Mouse (Mus musculus) embryonic fibroblast, embryonic 13.5 days (primary cell): ENCODE measurements at regions not wholly inside any gene's neighbourhood (a gene's known extent, or its start where the extent isn't known, plus 50 kb on each side); places are given as distances from the start of the nearest gene placed in this dataset.
A peak's percentile ranks its signal among the peaks of the same experiment; 100 is the strongest.

ENCODE experiments used
- H3K27ac ChIP-seq: 2 replicates; pipeline ENCODE4 v1.5.1; 2012; ENCODE audit warnings: low read length, control low read depth, inconsistent platforms; ENCODE audit not compliant: insufficient read depth
- H3K4me1 ChIP-seq: 2 replicates; pipeline ENCODE4 v1.6.1; 2011; ENCODE audit warnings: low read length; ENCODE audit not compliant: control insufficient read depth, insufficient read depth
- H3K4me3 ChIP-seq: 2 replicates; pipeline ENCODE4 v1.5.1; 2011; ENCODE audit warnings: mild to moderate bottlenecking, control low read depth, low read length; ENCODE audit not compliant: insufficient read depth
- CTCF ChIP-seq: IDR thresholded peaks from 2 replicates; pipeline ENCODE4 v1.5.1; 2011; ENCODE audit warnings: mild to moderate bottlenecking, control low read depth, low read length, moderate library complexity, borderline replicate concordance; ENCODE audit not compliant: insufficient read depth
- POLR2A ChIP-seq: IDR thresholded peaks from 2 replicates; pipeline ENCODE4 v1.6.1; 2011; ENCODE audit warnings: low read depth, mild to moderate bottlenecking, control low read depth, low read length, moderate library complexity

DNA sequence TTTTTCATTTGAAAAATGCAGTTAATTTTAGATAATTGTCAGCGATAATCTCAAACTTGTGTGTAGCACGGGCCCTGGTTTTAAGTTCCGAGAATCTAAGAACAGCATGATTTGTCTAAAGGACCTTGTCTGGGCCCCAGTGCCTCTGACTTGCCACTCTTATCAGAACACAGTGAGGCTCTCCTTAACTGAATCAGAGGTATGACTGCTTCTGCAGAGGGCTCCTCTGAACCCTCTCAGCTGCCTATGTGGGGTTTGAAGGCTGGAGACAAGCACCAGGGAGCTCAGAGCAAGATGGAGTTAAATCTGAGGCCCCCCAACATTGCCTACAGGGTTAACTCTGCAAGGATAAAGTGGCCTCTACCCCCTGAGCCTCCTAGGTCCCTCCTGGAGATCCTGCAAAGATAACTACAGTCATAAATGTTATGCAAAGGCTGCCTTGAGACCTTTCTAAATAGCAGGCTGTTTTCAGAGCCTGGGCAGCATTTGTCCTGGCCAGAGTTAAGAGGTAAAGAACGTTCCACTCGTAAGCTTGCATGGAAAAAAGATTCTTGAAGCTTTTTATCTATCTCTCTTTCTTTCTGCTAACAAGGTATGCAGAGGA, 118.4 kb upstream of the Maf start:
- Histone ChIP-seq H3K4me1 (peaks cover 3% of the 10 kb centered on the region), H3K4me3 (no peak overlapping the region), H3K27ac (0 out of 2 replicates have a peak overlapping the region, but pooled peaks have one; percentile 14)
- TF ChIP-seq POLR2A (no peak), CTCF (no peak)

- Histone ChIP-seq H3K27ac (no peak overlapping the region), H3K4me1 (peaks cover 3% of the 10 kb centered on the region), H3K4me3 (no peak overlapping the region)
- no peak for TF ChIP-seq CTCF
- TF ChIP-seq POLR2A = no peak
These were observed 116.8 kb upstream of the Maf start for GRCm38 (mm10) chr8:115824478-115824785.

DNA sequence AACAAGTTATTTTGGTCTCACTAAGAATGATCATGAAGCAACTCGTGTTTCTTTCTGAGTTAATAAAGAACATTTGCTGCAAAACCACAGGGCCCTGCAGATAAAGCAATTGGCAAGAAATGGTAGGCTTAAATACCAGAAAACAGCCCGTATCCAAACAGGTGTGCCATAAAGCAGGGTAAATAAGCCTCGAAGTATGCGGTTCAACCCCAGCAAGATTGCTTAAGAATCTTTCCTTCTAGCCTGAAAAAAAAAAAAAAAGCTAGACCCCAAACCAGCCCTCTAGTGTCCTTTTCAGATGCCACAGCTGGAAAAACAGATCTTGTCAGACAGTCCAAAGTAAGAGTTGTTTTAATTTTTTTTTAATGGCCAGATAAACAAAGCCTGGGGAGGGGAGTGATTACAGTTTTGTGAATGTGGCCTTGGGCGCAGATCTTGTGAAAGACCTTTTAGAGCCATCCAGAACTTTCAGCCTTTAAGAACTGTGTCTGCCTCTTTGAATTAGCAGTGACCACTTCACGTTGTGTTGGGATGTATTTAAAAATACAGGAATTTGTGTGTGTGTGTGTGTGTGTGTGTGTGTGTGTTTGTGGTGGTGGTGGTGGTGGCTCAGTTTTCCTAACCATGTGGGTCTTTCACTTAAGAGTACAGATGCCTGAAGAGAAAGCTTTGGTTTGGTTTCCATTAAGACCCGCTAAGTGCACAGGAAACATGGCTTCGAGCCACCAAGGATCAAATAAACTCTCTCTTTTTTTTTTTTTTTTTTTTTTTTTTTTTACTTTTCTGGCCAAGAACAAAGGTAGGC, 116.3 kb upstream of the Maf start:
- TF ChIP-seq CTCF = no peak
- TF ChIP-seq POLR2A = no peak
- no peak overlapping the region for H3K4me3 ChIP-seq
- H3K4me1 ChIP-seq = peaks cover 3% of the 10 kb centered on the region
- no peak overlapping the region for H3K27ac ChIP-seq

- Histone ChIP-seq H3K4me1 (no peaks in the 10 kb centered on the region), H3K4me3 (no peak overlapping the region), H3K27ac (no peak overlapping the region)
- no peak for TF ChIP-seq POLR2A
- no peak for TF ChIP-seq CTCF
These were observed 105.8 kb upstream of the Maf start for GRCm38 (mm10) chr8:115813426-115813825.

DNA sequence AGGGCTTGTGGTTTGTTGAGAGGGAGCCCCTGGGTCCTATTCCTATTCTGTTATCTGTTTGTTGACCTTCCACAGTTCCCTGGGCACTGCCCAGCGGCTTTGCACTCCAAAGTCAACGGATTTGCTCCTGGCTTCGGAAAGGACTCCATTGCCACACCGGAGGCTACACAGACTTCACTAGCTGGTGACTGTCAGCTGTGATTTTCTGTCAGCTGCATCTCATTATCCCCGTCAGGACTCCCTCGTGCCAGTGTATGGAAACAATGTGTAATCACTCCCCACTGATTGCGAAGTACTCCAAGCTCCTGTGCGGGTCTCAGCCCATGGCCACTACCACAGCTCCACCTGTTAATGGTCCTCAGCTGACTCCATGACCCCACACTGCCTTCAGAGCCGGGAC, 99.0 kb upstream of the Maf start:
- TF ChIP-seq POLR2A (no peak), CTCF (no peak)
- Histone ChIP-seq H3K4me3 (no peak overlapping the region), H3K27ac (no peak overlapping the region), H3K4me1 (no peaks in the 10 kb centered on the region)

DNA sequence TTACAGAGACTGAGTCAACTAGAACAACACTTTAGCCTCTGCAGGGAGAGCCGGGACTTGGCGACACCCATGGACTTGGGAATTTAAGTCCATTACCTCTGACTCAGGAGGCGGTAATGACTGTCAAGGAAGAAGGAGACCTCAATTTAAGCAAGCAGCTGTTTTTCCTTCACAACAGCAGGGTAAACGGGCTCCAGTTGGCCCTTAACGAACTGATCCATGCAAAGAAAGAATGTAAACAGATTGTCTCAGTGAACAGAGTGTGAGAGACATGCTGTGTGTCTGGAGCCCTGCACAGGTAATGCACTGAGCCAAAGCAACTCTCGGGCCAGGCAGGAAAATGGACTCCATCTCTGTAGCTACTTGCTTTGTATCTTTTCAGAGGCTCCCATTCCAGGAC, 98.5 kb upstream of the Maf start:
- Histone ChIP-seq H3K27ac (no peak overlapping the region), H3K4me3 (no peak overlapping the region), H3K4me1 (no peaks in the 10 kb centered on the region)
- TF ChIP-seq CTCF (no peak), POLR2A (no peak)

- H3K4me3 ChIP-seq = no peak overlapping the region
- H3K4me1 ChIP-seq = no peaks in the 10 kb centered on the region
- no peak overlapping the region for H3K27ac ChIP-seq
- no peak for TF ChIP-seq CTCF
- TF ChIP-seq POLR2A = no peak
These were observed 86.0 kb upstream of the Maf start for GRCm38 (mm10) chr8:115793587-115793986.

- TF ChIP-seq CTCF = no peak
- no peak for TF ChIP-seq POLR2A
- Histone ChIP-seq H3K27ac (no peak overlapping the region), H3K4me1 (0 out of 2 replicates have a peak, but pooled peaks cover 2% of the 10 kb centered on the region), H3K4me3 (no peak overlapping the region)
These were observed 80.8 kb upstream of the Maf start for GRCm38 (mm10) chr8:115788421-115788820.

- Histone ChIP-seq H3K4me3 (no peak overlapping the region), H3K4me1 (peaks cover 6% of the 10 kb centered on the region), H3K27ac (no peak overlapping the region)
- no peak for TF ChIP-seq POLR2A
These were observed 78.6 kb upstream of the Maf start for GRCm38 (mm10) chr8:115786185-115786584.

DNA sequence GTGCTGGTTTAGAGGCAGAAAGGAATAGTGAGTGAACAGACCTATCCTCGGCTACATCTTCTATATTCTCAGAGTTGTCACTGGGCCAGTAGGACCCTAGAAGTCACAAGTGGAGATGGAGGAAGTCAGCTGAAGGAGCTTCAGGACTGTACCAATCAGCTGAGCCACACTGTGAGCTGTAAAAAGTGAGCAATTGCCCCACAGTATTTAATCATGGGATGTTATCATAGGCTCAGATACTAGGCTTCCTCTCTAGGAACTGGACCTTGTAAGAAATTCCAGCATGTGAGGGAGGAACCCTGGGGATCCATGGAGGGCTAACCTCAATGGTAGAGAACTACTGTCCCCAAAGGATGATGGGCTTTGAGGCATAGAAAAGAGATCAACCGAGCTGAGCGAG, 78.2 kb upstream of the Maf start:
- Histone ChIP-seq H3K4me1 (peaks cover 6% of the 10 kb centered on the region), H3K4me3 (no peak overlapping the region), H3K27ac (no peak overlapping the region)
- TF ChIP-seq CTCF (no peak), POLR2A (no peak)
